Mouse (Mus musculus) cerebellum, postnatal 25 days (tissue): ENCODE data around the gene Nif3l1.
A peak's percentile ranks its signal among the peaks of the same experiment; 100 is the strongest.

ENCODE experiments used
- DNase-seq, 2 experiments: peaks; one replicate each; pipeline ENCODE4 v3.0.0; 2021; ENCODE audit warnings: mixed read lengths in 2 of 2

The Nif3l1 gene

DNA sequence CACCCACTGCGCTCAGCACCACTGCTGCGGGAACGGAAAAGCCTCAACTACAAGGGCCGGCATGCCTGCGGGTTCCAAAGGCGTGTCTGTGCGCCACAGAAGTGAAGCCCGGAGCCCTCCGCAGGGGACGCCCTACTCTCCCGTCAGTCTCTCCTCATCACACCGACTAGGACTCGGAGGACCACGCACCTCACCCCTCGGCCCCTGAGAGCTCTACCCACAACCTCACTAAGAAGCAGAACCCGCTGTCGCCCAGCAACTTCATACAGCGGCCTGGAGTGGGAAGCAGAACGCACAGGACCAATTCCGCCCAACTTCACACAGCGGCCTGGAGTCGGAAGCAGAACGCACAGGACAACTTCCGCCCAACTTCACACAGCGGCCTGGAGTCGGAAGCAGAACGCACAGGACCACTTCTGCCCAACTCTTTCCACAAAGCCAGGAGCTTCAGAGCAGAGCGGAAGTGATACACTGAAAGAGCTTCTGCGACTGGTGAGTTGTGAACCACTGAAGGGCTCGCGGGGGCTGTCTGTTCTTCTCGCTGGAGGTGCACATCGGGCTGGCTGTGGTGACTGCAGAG lies at the start of gene Nif3l1, which contains the start of gene Ppil3:
Gene Nif3l1, plus strand, starts transcription at position 9 of the 580 bp plus-strand sequence.
Gene Ppil3, minus strand, starts transcription at position 344 of the 580 bp plus-strand sequence.
- peak; percentile 82 to 83 for DNase-seq

DNA sequence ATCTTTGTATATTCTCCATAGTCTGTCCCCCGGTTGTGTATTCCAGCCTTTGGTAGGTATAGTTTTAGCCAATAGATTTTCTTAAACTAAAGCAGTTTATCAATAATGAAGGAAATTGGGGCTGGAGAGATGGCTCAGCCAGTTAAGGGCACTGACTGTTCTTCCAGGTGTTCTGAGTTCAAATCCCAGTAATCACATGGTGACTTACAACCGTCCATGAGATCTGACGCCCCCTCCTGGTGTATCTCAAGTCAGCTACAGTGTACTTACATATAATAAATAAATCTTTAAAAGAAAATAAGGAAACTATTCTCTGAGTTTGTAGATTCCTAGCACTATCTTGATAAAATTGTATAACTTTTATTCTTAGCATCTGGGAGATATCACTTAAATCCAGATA lies 49.6 kb upstream of the Nif3l1 start:
- DNase-seq: no peak

DNA sequence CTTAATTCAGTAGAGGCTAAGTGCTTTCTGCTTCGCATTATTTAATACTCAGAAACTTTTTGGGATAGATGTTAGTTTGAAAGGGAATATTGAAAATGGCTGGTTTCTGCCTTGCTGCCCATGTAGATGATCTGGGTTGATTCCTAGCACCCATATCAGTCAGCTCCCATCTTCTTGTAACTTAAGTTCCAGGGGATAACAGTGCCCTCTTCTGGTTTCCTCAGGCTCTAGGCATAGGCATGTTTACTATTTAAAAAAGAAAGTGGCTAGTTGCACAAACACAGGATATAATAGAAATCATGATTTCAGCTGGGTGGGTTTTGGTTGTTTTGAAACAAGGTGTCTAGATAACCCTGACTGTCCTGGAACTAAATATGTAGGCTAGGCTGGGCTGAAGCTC lies 48.8 kb upstream of the Nif3l1 start:
- DNase-seq: no peak

DNA sequence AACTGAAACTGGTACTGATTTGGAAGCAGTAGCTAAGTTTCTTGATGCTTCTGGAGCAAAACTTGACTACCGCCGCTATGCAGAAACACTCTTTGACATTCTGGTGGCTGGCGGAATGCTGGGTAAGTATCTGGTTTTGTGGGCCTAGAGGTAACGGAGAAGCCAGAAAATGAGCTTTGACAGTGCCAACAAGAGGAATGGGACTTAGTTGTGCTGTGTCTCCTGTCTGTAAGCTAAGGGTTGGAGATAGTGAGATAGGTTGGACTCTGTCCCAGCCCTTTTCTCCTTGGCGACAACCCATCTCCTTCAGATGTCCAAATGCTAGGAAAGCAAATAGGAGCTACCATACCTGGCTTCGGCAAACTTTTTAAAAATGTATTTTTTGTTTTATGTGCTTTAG lies 47.2 kb upstream of the Nif3l1 start:
- DNase-seq: no peak

DNA sequence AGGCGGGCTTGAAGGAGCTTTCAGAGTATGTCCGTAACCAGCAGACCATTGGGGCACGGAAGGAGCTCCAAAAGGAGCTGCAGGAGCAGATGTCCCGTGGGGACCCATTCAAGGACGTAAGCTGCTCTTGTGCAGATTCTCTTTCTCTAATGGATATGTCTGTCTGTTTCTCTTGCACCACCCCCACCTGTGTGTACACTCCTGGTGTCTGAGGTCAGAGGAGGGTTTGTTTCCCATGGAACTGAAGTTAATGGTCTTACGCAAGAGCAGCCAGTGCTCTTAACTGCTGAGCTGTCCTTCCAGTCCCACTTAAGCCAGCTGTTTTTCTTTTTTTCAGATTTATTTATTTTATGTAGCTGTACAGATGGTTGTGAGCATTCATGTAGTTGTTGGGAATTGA lies 43.6 kb upstream of the Nif3l1 start:
- DNase-seq: no peak

DNA sequence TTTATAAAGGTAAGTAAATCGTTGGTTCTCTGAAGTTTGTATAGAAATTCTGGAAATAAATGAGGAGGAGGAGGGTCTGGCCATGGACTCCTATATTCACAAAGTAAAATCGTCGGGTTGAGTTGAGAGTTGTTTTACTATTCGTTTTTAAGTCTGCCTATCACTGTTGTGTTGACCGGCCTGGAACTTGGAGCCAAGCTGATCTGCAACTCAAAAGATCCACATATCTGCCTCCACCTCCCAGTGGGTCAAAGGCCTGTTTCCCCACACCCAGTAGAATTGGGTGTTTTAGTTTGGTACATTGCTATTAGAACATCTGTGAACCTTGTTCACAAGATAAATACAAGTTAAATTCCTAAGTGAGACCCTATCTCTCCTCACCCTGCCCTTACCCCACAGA lies 41.2 kb upstream of the Nif3l1 start:
- DNase-seq: no peak

DNA sequence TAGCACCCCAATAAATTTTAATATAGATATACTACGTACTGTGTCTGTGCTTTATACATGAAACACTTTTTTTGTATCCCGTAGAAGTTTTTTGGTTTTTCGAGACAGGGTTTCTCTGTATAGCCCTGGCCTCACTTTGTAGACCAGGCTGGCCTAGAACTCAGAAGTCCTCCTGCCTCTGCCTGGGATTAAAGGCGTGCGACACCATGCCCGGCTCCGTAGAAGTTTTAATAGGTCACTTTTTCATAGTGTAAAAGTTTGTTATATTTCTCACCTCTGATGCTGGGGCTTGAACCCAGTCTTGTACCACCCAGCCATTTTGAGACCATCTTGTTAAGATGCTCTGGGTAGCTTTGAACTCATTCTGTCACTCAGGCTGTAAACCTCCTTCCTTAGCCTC lies 37.6 kb upstream of the Nif3l1 start:
- DNase-seq: no peak

DNA sequence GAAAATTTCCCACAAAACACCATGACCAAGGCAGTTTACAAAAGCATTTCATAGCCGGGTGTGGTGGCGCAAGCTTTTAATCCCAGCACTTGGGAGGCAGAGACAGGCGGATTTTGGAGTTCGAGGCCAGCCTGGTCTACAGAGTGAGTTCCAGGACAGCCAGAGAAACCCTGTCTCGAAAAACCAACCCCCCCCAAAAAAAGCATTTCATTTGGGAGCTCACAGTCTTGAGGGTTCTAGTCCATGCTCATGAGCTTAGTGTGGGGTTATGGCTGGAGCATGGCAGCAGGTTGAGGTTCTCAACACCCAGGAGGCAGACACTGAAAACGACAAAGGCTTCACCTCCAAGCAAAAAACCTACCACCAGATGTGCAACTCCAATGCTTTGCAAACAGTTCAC lies 36.8 kb upstream of the Nif3l1 start:
- DNase-seq: no peak

DNA sequence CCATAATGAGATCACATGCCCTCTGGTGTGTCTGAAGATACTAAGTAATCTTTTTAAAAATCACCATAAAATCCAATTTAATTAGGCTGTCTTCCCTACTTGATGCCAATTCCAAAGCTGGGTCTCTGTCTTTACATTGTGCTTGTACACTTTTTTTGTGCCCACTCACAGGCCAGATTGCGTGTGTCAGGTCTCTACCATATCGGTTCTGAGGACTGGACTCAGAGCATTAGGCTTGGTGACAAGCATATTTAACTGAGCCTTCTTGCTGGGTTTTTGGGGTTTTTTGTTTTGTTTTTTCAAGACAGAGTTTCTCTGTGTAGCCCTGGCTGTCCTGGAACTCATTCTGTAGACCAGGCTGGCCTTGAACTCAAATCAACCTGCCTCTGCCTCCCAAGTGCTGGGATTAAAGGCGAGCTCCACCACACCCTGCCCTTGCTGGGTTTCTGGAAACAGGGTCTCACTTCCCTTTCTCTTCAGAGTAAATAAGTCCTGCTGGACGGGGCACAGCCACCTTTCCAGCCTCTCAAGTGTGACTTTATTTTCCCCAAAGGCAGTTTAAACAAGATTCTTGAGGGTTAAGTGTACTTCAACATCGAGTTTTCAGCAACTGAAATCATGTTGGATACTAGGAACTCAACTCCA lies 35.3 kb upstream of the Nif3l1 start:
- no peak for DNase-seq

DNA sequence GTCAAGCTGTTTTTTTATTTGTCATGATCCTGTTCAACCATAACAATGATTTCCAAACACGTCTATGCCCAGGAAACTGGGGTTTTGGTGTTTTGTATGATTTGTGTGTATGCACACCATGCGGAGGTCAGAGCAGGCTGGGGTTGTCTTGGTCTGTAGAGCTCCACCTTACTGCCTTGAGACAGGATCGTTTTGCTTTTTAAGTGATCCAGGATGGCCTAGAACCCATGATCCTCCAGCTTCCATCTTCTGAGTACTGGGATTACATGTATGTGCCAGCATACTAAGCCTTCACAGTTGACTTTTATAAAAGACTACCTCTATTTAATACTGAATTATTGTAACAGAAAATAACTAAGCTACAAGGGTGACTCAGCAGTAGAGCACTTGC lies 34.8 kb upstream of the Nif3l1 start:
- DNase-seq: no peak

DNA sequence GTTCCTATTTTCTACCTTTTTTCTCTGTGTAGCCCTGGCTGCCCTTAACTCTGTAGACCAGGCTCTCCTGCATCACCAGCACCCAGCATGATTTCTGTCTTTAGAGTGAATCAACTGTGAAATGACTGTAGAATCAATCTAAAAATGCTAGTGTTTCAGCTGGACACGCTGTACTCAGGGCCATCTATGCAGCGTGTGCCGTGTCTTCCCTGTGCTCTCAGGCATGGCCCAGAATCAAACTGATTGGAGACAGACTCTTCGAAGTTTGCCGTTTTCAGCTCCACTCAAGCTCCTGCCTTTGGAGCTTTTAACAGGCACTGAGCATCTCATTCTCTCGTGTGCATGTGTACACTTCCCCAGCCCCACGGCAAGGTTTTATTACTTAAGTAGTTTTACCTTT lies 34.2 kb upstream of the Nif3l1 start:
- DNase-seq: no peak

DNA sequence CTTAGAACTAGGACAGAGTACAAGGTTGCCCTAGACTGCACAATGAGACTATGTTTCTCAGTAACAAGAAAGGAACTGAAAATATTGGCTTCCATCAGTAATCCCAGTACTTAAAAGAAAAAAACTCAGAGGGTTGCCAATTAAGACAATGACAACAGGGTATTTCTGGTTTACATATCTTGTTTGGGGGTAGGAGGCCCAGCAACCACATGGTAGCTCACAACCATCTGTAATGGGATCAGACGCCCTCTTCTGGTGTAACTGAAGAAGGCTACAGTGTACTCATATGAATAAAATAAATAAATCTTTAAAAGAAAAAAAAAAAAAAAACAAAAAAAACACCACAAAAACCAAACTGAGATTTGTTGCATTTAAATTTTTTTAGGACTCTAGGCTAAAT lies 29.5 kb upstream of the Nif3l1 start:
- no peak for DNase-seq

DNA sequence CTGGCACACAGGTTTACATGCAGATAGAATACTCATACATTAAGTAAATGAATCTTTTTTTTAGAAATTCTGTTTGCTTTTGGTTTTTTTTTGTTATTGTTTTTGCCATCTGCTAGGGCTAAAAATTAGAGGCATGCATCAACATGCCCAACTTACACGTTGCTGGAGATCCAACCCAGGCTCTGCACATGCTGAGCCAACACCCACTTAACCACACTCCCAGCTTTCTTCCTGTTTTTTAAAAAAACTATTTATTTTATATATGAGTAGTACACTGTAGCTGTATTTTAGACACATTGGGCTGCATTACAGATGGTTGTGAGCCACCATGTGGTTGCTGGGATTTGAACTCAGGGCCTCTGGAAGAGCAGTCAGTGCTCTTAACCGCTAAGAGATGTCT lies 28.9 kb upstream of the Nif3l1 start:
- DNase-seq: no peak

DNA sequence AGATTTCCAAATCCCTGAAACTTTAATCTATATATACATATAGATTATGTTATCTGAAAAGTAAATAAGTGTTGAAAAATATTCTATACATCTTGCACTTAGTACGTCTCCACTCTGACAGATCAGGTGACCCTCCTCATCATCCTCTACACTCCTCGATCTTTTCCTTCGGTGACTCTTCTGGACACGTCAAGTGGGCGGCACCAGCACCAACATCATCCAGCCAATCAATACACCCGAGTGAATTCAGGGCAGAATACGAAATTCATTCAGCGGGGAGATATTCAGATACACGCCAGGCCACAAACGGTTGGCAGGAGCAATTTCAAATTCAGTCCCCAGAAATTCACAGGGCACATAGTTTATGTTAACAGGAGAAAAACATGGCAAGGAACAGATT lies 24.9 kb upstream of the Nif3l1 start:
- DNase-seq: no peak

DNA sequence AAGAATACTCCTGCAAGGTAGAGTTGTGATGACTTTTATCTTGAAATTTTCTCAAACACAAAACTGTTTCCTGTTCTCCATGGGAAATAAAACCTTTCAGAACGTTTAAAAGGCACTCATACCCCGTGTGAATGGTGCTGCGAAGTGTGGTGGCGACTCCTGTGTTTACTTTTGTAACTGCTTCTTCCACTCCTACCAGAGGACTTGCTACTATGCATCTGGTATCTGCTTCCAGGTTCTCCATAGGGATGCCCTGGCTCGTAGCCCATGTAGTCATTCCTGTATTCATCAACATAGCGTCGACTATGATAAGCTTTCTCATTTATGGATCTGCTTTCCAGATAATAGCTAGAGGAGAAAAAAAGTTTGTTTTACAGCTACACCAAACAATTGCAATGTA lies 24.0 kb upstream of the Nif3l1 start:
- DNase-seq: peak; percentile 69 to 84

DNA sequence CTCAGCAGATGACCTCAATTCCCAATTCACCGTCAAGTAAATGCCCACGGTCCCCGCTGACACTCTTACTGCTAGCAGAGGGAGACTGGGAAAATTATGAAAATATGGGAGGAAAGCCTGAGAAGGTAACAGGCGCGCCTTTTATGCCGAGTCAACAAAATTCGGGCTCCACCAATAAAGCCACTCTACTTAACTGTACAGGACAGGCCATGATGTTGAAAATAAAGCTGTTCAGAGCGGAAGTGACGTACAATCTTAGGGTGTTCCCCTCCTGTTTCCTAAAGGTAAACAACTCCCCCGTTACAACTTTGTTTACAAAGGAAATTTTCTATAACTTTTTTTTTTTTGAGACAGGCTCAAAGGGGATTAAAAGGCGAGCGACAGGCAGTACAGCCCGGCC lies 22.1 kb upstream of the Nif3l1 start:
- DNase-seq: peak; percentile 32 to 35

DNA sequence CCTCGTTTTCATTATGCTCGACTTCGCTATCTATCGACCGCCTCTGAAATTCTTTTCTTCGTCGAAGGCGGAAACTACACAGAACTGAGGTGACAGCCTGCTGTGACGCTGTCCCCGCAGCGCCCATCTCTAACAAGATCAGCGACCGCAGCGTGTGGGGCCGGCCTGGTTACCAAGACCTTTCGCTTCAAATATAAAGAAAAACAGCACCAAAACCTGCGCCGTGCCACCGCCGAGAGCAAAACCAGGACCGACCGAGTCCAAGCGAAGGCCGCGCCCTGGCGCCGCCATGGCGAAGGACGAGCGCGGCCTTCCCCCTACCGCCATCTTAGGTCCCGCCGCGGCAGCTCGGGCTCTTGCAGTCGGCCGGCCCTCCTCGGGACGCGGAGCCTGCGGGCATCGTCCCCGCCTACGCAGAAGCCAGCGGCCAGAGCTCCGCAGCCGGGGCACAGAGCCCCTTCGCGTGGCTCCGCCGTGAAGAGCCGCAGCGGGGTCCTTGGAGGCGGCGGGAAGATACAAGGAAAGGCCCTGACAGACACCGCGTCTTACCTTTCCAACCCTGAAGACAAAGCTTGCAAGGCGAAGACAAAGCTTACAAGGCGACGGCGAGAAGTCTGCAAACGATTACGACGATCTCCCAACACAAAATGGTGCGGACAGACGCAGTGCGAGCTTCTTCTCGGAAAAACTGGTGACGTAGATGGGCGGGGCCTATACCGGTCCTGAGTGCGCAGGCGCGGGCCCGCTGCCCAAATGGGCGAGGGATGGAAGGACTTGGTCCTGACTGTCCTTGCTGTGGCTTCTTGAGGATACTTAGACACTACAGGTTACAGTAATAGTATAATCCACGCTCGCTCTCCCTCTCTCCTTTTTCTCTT lies 21.3 kb upstream of the Nif3l1 start, which contains the start of gene Clk1:
Gene Clk1, minus strand, starts transcription at position 696 of the 878 bp plus-strand sequence.
- DNase-seq: peak; percentile 99

DNA sequence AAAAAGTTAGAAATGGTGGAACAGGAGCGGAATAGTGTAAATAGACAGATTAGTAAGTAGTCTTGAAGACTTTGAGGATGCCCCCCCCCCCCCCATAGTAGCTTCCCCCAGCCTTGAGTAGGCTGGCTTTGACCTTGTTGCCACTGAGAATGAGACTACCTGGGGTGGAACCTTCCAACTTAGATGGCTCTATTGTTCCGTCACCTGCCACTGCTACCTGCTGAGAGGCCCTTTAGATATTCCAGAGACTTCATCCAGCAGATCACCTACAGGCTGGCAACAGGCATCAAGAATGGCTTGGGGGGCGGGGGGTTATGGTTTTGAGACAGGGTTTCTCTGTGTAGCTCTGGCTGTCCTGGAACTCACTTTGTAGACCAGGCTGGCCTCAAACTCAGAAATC lies 20.4 kb upstream of the Nif3l1 start:
- no peak for DNase-seq

DNA sequence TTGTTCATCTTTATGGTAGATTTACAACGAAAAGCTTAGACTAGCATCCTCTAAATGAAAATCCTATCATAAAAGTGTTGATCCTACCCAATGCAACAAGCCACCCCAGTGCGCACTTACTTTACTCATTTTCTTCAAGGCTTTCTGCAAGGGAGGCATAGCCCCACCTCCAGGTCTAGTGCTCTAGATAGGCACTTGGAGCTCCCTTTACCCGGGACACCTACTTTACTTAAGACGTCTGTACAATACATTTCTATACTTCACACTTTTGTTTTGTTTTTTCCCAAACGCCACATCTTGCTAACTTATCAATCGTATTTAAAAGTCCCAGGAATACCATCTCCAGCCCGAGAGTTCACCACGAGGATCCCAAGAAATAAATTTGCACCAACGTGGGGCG lies 260 bp upstream of the Nif3l1 start:
- DNase-seq: no peak

DNA sequence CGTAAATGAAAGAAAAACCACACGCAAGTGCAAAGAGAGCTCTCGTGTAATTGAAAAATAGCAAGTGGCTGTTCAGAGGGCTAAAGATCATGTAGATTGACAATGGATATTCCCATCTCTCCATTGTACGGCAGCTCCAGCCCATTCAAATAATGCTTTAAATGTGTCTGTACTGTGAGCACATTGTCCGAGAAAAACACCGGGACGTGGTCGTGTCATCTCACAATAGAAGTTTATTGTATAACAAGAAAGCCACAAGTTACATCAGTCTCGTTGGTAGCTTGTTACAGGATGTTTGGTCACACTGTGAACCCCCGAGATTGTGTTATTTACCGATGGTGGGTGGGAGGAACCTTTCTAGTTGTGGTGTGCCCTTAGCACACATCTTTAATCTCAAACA lies 910 bp downstream of the Nif3l1 start:
- no peak for DNase-seq

DNA sequence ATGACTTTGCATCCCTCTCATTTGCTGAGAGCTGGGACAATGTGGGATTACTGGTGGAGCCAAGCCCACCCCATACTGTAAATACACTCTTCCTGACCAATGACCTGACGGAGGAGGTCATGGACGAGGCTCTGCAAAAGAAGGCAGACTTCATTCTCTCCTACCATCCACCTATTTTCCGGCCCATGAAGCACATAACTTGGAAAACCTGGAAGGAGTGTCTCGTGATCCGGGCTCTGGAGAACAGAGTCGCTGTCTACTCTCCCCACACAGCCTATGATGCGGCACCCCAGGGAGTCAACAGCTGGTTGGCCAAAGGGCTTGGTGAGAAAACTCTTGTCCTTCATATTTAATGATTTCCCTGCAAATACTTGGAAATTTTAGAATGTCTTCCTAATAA lies 2.8 kb downstream of the Nif3l1 start:
- no peak for DNase-seq

DNA sequence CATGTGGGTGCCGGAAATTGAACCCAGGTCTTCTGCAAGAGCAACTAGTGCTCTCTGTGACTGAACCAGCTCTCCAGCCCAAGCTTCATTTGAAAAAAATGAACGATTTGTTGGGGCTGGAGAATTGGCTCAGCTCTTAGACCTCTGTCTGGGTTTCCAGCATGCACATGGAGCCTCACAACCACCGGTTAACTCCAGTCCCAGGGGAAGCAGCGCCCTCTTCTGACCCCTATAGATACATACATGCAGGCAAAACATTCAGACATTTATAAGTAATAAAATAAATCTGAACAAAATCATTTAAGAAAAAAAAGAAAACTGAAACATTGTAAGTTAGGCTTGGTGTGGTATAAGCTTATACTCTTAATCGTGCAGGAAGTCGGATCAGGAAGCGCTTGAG lies 3.4 kb downstream of the Nif3l1 start:
- no peak for DNase-seq

DNA sequence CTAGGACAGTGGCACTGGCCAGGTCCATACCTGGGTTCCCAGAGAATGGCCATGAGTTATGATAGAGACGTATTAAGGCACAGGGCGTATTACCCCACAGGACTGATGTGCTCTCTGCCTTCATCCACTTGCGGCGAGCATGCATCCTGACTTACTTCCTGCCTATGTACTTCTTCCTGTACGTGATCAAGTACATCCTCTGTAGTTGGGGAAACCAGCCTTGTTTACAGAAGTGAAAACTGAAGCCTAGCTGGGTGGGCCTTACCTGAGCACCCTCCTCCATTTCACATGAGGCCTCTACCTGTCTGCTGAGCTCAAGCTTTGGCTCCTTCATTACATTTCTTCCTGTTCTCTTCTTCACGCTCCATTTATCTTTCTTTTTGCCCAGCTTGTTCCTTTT lies 9.4 kb downstream of the Nif3l1 start:
- DNase-seq: no peak

DNA sequence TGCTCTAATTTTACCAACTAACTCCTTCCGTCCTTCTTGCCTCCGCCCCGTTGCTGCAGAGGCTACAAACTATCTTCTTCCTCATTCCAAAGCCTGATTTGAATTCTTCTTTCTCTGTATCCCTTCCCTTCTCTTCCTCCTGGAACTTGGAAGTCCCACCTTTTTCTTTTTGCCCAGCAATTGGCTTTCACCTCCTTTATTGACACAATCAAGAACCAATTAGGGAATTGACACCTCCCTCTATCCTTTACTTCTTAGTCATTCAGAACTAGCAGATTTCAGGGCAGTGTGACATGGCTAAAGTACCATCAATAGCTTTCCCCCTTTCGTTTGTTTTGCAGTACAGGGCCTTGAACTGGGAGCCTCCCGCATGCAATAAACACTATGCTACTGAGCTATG lies 13.2 kb downstream of the Nif3l1 start:
- DNase-seq: no peak
